Mouse (Mus musculus) C2C12 (cell line): ENCODE results near the gene Abhd16a. TPM values are rescaled to one million over a fixed set of nuclear protein-coding genes. Genes with fewer than 3 reads are reported as not detected.

Experiments
- H3K27me3 ChIP-seq: one replicate; pipeline ENCODE4 v1.6.1; 2011; ENCODE audit not compliant: control insufficient read depth, insufficient read depth, insufficient read length
- H3K36me3 ChIP-seq: one replicate; pipeline ENCODE4 v1.6.1; 2011; ENCODE audit not compliant: control insufficient read depth, insufficient read depth
- H3K4me3 ChIP-seq: one replicate; pipeline ENCODE4 v1.5.1; 2011; ENCODE audit warnings: mild to moderate bottlenecking, control low read depth; ENCODE audit not compliant: poor library complexity, insufficient read depth, severe bottlenecking
- H3K79me2 ChIP-seq: one replicate; pipeline ENCODE4 v1.6.1; 2011; ENCODE audit not compliant: control insufficient read depth, insufficient read depth
- H3K79me3 ChIP-seq: one replicate; pipeline ENCODE4 v1.6.1; 2011; ENCODE audit warnings: low read depth, control low read depth
- H3ac ChIP-seq: one replicate; pipeline ENCODE3; 2011; ENCODE audit warnings: low read depth; ENCODE audit not compliant: control insufficient read depth, insufficient read length
- CEBPB ChIP-seq: IDR thresholded peaks from one replicate; pipeline ENCODE4 v1.6.1; 2011; ENCODE audit warnings: low read depth, mild to moderate bottlenecking, control low read depth, moderate library complexity
- CTCF ChIP-seq: IDR thresholded peaks from one replicate; pipeline ENCODE4 v1.5.1; 2011; ENCODE audit not compliant: control insufficient read depth, insufficient read depth, insufficient read length
- FOSL1 ChIP-seq: IDR thresholded peaks from one replicate; pipeline ENCODE4 v1.8.0; 2011; ENCODE audit warnings: mild to moderate bottlenecking, low read length; ENCODE audit not compliant: poor library complexity, insufficient read depth, severe bottlenecking
- MAX ChIP-seq: IDR thresholded peaks from one replicate; pipeline ENCODE4 v1.6.1; 2011; ENCODE audit warnings: mild to moderate bottlenecking, control low read depth
- MYOD1 ChIP-seq: IDR thresholded peaks from one replicate; pipeline ENCODE4 v1.6.1; 2011; ENCODE audit warnings: low read depth; ENCODE audit not compliant: control insufficient read depth, insufficient read length
- MYOG ChIP-seq: IDR thresholded peaks from one replicate; pipeline ENCODE4 v1.6.1; 2011; ENCODE audit not compliant: control insufficient read depth, insufficient read length; ENCODE audit errors: extremely low read depth
- USF1 ChIP-seq: IDR thresholded peaks from one replicate; pipeline ENCODE4 v1.6.1; 2011; ENCODE audit warnings: low read depth, mild to moderate bottlenecking, control low read depth, moderate library complexity
- polyA plus RNA-seq: library from polyadenylated mRNA; unstranded; fragments of >200 nt; fragmentation: generic; extraction: Trizol; gene quantifications from one replicate; pipeline ENCODE4 v1.2.1, GENCODE M21; 2012; ENCODE audit warnings: missing spikeins

Abhd16a gene
- polyA plus RNA-seq, 1 experiment, result 54.0 TPM

- no peak overlapping the region for H3K4me3 ChIP-seq
- TF ChIP-seq MYOD1, result no peak
- TF ChIP-seq MAX, result no peak
- no peak for TF ChIP-seq USF1
- TF ChIP-seq FOSL1, result no peak
- TF ChIP-seq CTCF, result no peak
- no peak for TF ChIP-seq MYOG
- no peak for TF ChIP-seq CEBPB
Measured at GRCm38 (mm10) chr17:35071454-35071853, 17.6 kb upstream of the Abhd16a start.

GRCm38 (mm10) chr17:35074097-35074496, 15.0 kb upstream of the Abhd16a start:
- no peaks in the 10 kb centered on the region for H3K79me3 ChIP-seq
- no peak overlapping the region for H3K4me3 ChIP-seq
- no peak overlapping the region for H3ac ChIP-seq
- TF ChIP-seq CEBPB (no peak), MYOG (no peak), USF1 (no peak), FOSL1 (no peak)
- H3K79me2 ChIP-seq, result no peaks in the 10 kb centered on the region
- H3K27me3 ChIP-seq, result peaks cover 17% of the 10 kb centered on the region
- no peaks in the 10 kb centered on the region for H3K36me3 ChIP-seq

More at GRCm38 (mm10) chr17:35071454-35071853, 17.6 kb upstream of the Abhd16a start:
- no peaks in the 10 kb centered on the region for H3K79me2 ChIP-seq
- H3K36me3 ChIP-seq, result no peaks in the 10 kb centered on the region
- no peaks in the 10 kb centered on the region for H3K79me3 ChIP-seq
- H3ac ChIP-seq, result no peak overlapping the region
- H3K27me3 ChIP-seq, result peaks cover 3% of the 10 kb centered on the region

GRCm38 (mm10) chr17:35076507-35077176, 12.4 kb upstream of the Abhd16a start, which contains the start of gene Ly6g6e:
Gene Ly6g6e (plus strand): TSS chr17:35076902.
- Histone ChIP-seq H3ac (peak within 1 kb of the TSS; percentile 42), H3K36me3 (no peaks in the 10 kb centered on the region), H3K27me3 (peaks cover 19% of the 10 kb centered on the region), H3K79me3 (no peaks in the 10 kb centered on the region), H3K79me2 (no peaks in the 10 kb centered on the region), H3K4me3 (no peak within 1 kb of the TSS)
- TF ChIP-seq CEBPB (no peak), FOSL1 (no peak), MYOD1 (no peak), USF1 (no peak), MAX (no peak), MYOG (no peak), CTCF (no peak)

- Histone ChIP-seq H3K4me3 (no peak overlapping the region), H3K79me2 (no peaks in the 10 kb centered on the region)
Measured at GRCm38 (mm10) chr17:35077285-35077684, 11.8 kb upstream of the Abhd16a start.

GRCm38 (mm10) chr17:35077786-35078233, 11.3 kb upstream of the Abhd16a start, which contains the start of gene Ly6g6d:
Gene Ly6g6d (minus strand): TSS chr17:35078065.
- Histone ChIP-seq H3K79me2 (no peaks in the 10 kb centered on the region), H3K36me3 (no peaks in the 10 kb centered on the region), H3K4me3 (peak within 1 kb of the TSS; percentile 11), H3ac (peak within 1 kb of the TSS; percentile 42), H3K27me3 (peaks cover 19% of the 10 kb centered on the region), H3K79me3 (no peaks in the 10 kb centered on the region)
- TF ChIP-seq MYOG (no peak), MYOD1 (no peak), CTCF (peak; percentile 43)

More at GRCm38 (mm10) chr17:35077285-35077684, 11.8 kb upstream of the Abhd16a start:
- Histone ChIP-seq H3ac (no peak overlapping the region), H3K79me3 (no peaks in the 10 kb centered on the region), H3K27me3 (peaks cover 19% of the 10 kb centered on the region), H3K36me3 (no peaks in the 10 kb centered on the region)
- TF ChIP-seq MYOG, result no peak
- TF ChIP-seq CTCF, result no peak
- TF ChIP-seq MAX, result no peak
- TF ChIP-seq FOSL1, result no peak
- TF ChIP-seq USF1, result no peak
- TF ChIP-seq CEBPB, result no peak
- no peak for TF ChIP-seq MYOD1

GRCm38 (mm10) chr17:35079778-35080177, 9.3 kb upstream of the Abhd16a start:
- Histone ChIP-seq H3K4me3 (no peak overlapping the region), H3K27me3 (peaks cover 23% of the 10 kb centered on the region), H3K79me2 (no peaks in the 10 kb centered on the region), H3ac (no peak overlapping the region), H3K36me3 (no peaks in the 10 kb centered on the region), H3K79me3 (no peaks in the 10 kb centered on the region)
- TF ChIP-seq CTCF (no peak), MAX (no peak), FOSL1 (no peak), MYOG (no peak), CEBPB (no peak), USF1 (no peak), MYOD1 (no peak)
